31 mouse cellular contexts compared by ENCODE assay signal in genomic region chr15:85156198-85156597, GRCm38 (mm10). TPM values are rescaled to one million over a fixed set of nuclear protein-coding genes. Genes with fewer than 3 reads are reported as not detected.
DNase-seq lines count a peak whose midpoint lies in the region; ATAC-seq and TF ChIP-seq lines count a peak whose summit lies in the region.
"Had no signal": no experiment of that assay in that cellular context is flagged by ENCODE, and none has a peak within 500 bp of the region (broad histone marks: within the 10 kb centered on the region; RNA-seq: fewer than 3 reads in every experiment).

No protein-coding gene starts in this region.

- no peaks in the 10 kb centered on the region for H3K79me2 ChIP-seq in heart, adult 2 months (replicated peaks; ENCODE audit: control insufficient read depth, insufficient read depth, low read length)

- H3K4me2 ChIP-seq in neural tube, embryonic 15.5 days, result no peak overlapping the region
- 0 out of 2 replicates have a peak overlapping the region, but pooled peaks have one; percentile 14 for H3K4me2 ChIP-seq in heart, embryonic 14.5 days (ENCODE audit: low read length)
- H3K4me2 ChIP-seq in heart, postnatal 0 days (ENCODE audit: low read depth, low read length), result peak overlapping the region; percentile 16
- H3K4me2 ChIP-seq in liver, embryonic 11.5 days, result no peak overlapping the region
- H3K4me2 ChIP-seq: embryonic facial prominence, embryonic 12.5 days; embryonic facial prominence, embryonic 15.5 days; forebrain, embryonic 15.5 days; hindbrain, embryonic 14.5 days had no signal

- intact Hi-C loops in heart, adult 2 months (cut with DNase I), result no loop called here
- intact Hi-C loops in heart, postnatal 14 days (cut with DNase I), result no loop called here

- H3K4me1 ChIP-seq in heart, adult 2 months (ENCODE audit: control insufficient read depth, insufficient read depth, low read length), result peaks cover 11% of the 10 kb centered on the region
- H3K4me1 ChIP-seq in neural tube, embryonic 15.5 days, result peaks cover 3% of the 10 kb centered on the region; the same call in 1 of the 2 replicates
- peaks cover 20 to 22% of the 10 kb centered on the region in 2 experiments for H3K4me1 ChIP-seq in heart, embryonic 14.5 days (ENCODE audit: control insufficient read depth in 2 of 2, insufficient read depth in 2 of 2, low read length in 2 of 2)
- H3K4me1 ChIP-seq in heart, postnatal 0 days (ENCODE audit: control insufficient read depth, insufficient read depth), result peaks cover 26% of the 10 kb centered on the region
- H3K4me1 ChIP-seq in liver, embryonic 11.5 days (replicated peaks; ENCODE audit: control insufficient read depth, insufficient read depth, low read length), result no peaks in the 10 kb centered on the region
- H3K4me1 ChIP-seq: embryonic facial prominence, embryonic 12.5 days; forebrain, embryonic 15.5 days had no signal

- TF ChIP-seq CTCF in heart, adult 2 months (IDR thresholded peaks at IDR 0.05), result no peak
- TF ChIP-seq CTCF in heart, postnatal 0 days (IDR thresholded peaks at IDR 0.05; ENCODE audit: low read depth), result no peak

- peak in 1 of 2 experiments; percentile 27 for DNase-seq in heart, adult 2 months
- no peak for DNase-seq in heart, postnatal 14 days
- no peak for DNase-seq in neural tube, embryonic 10.5 days (ENCODE audit: extremely low spot score, low spot score)
- DNase-seq in heart, postnatal 0 days (ENCODE audit: low spot score), result peak; percentile 42
- DNase-seq in liver, embryonic 11.5 days (ENCODE audit: low spot score), result no peak
- no peak for DNase-seq in urinary bladder, adult 2 months (ENCODE audit: low spot score)
- DNase-seq: adrenal gland, adult 2 months; adrenal gland, postnatal 14 days; cerebellum, adult 11 months; cerebellum, adult 2 months; cerebellum, adult 9-11 months; cerebellum, postnatal 25 days; gastrocnemius, postnatal 25 days; kidney, adult 18-20 months had no signal

- no peaks in the 10 kb centered on the region for H3K36me3 ChIP-seq in heart, adult 2 months (ENCODE audit: control insufficient read depth, insufficient read depth, low read length)
- H3K36me3 ChIP-seq in neural tube, embryonic 15.5 days, result no peaks in the 10 kb centered on the region
- no peaks in the 10 kb centered on the region for H3K36me3 ChIP-seq in heart, embryonic 14.5 days (ENCODE audit: control insufficient read depth, insufficient read depth, low read length)
- H3K36me3 ChIP-seq in heart, postnatal 0 days (replicated peaks; ENCODE audit: control insufficient read depth, insufficient read depth, low read length), result no peaks in the 10 kb centered on the region
- no peaks in the 10 kb centered on the region for H3K36me3 ChIP-seq in liver, embryonic 11.5 days (ENCODE audit: control insufficient read depth, insufficient read depth, low read length)
- H3K36me3 ChIP-seq: embryonic facial prominence, embryonic 12.5 days; embryonic facial prominence, embryonic 15.5 days; forebrain, embryonic 15.5 days had no signal

- no peak overlapping the region for H3K4me3 ChIP-seq in heart, adult 2 months
- H3K4me3 ChIP-seq in neural tube, embryonic 15.5 days (replicated peaks), result no peak overlapping the region
- H3K4me3 ChIP-seq in heart, embryonic 14.5 days (ENCODE audit: control insufficient read depth in 1 of 2, insufficient read depth in 1 of 2, low read depth in 1 of 2, low read length in 2 of 2), result no peak overlapping the region
- H3K4me3 ChIP-seq in heart, postnatal 0 days (ENCODE audit: low read depth, low read length), result no peak overlapping the region
- no peak overlapping the region for H3K4me3 ChIP-seq in liver, embryonic 11.5 days (ENCODE audit: low read depth, low read length)
- H3K4me3 ChIP-seq: embryonic facial prominence, embryonic 12.5 days; embryonic facial prominence, embryonic 15.5 days; forebrain, embryonic 15.5 days had no signal

- TF ChIP-seq POLR2A in heart, adult 2 months (IDR thresholded peaks at IDR 0.05; ENCODE audit: insufficient read depth, low read depth, low read length), result no peak

- H3K27ac ChIP-seq in heart, adult 2 months, result peak overlapping the region; percentile 64
- 0 out of 2 replicates have a peak overlapping the region, but pooled peaks have one; percentile 9 for H3K27ac ChIP-seq in neural tube, embryonic 15.5 days (replicated peaks)
- H3K27ac ChIP-seq in heart, embryonic 14.5 days (replicated peaks in 1 of 2; ENCODE audit: control insufficient read depth in 1 of 2, insufficient read depth in 1 of 2, low read depth in 2 of 2, low read length in 2 of 2), result peak overlapping the region; percentile 42 to 74; a peak in 3 of 4 replicates
- H3K27ac ChIP-seq in heart, postnatal 0 days (ENCODE audit: low read depth), result peak overlapping the region; percentile 66; the same call in 1 of the 2 replicates
- H3K27ac ChIP-seq in liver, embryonic 11.5 days (ENCODE audit: low read depth, low read length), result no peak overlapping the region
- H3K27ac ChIP-seq: embryonic facial prominence, embryonic 12.5 days; embryonic facial prominence, embryonic 15.5 days; forebrain, embryonic 15.5 days; hindbrain, embryonic 14.5 days; hindbrain, postnatal 0 days had no signal

- H3K27me3 ChIP-seq in heart, adult 2 months (ENCODE audit: control insufficient read depth, insufficient read depth, low read length), result no peaks in the 10 kb centered on the region; the same call in 1 of the 2 replicates
- H3K27me3 ChIP-seq in neural tube, embryonic 15.5 days (replicated peaks), result no peaks in the 10 kb centered on the region
- peaks cover 45% of the 10 kb centered on the region for H3K27me3 ChIP-seq in heart, embryonic 14.5 days (ENCODE audit: control insufficient read depth, insufficient read depth, low read length)
- peaks cover 34% of the 10 kb centered on the region for H3K27me3 ChIP-seq in heart, postnatal 0 days (ENCODE audit: control insufficient read depth, insufficient read depth, low read length)
- no peaks in the 10 kb centered on the region for H3K27me3 ChIP-seq in liver, embryonic 11.5 days (replicated peaks; ENCODE audit: control insufficient read depth, insufficient read depth, low read length)
- H3K27me3 ChIP-seq: embryonic facial prominence, embryonic 12.5 days; embryonic facial prominence, embryonic 15.5 days; forebrain, embryonic 15.5 days had no signal

- WGBS in heart, adult 2 months, result 25% methylated on average over 4 of the region's 4 CpGs
- WGBS in neural tube, embryonic 15.5 days, result 63% methylated on average over 4 of the region's 4 CpGs
- 11% methylated on average over 4 of the region's 4 CpGs for WGBS in heart, embryonic 14.5 days
- WGBS in heart, postnatal 0 days, result 11% methylated on average over 4 of the region's 4 CpGs
- WGBS in liver, embryonic 11.5 days, result 51% methylated on average over 4 of the region's 4 CpGs

- TF ChIP-seq EP300 in heart, adult 2 months (IDR thresholded peaks at IDR 0.05; ENCODE audit: insufficient read depth, low read depth, low read length), result peak; percentile 61; the same call in 1 of the 2 replicates
- no peak for TF ChIP-seq EP300 in heart, postnatal 0 days (IDR thresholded peaks at IDR 0.05; ENCODE audit: low read depth)

- H3K9me3 ChIP-seq in neural tube, embryonic 15.5 days (replicated peaks), result no peaks in the 10 kb centered on the region
- 0 out of 2 replicates have a peak, but pooled peaks cover 3% of the 10 kb centered on the region for H3K9me3 ChIP-seq in heart, embryonic 14.5 days (ENCODE audit: control insufficient read depth, low read length)
- H3K9me3 ChIP-seq in heart, postnatal 0 days (replicated peaks; ENCODE audit: control insufficient read depth, low read length), result no peaks in the 10 kb centered on the region
- no peaks in the 10 kb centered on the region for H3K9me3 ChIP-seq in liver, embryonic 11.5 days (ENCODE audit: control insufficient read depth, low read length)
- H3K9me3 ChIP-seq: embryonic facial prominence, embryonic 12.5 days; embryonic facial prominence, embryonic 15.5 days; forebrain, embryonic 15.5 days had no signal

- no peak overlapping the region for H3K9ac ChIP-seq in heart, adult 2 months (ENCODE audit: low read depth, low read length)
- H3K9ac ChIP-seq in neural tube, embryonic 15.5 days (replicated peaks), result no peak overlapping the region
- H3K9ac ChIP-seq in heart, embryonic 14.5 days (ENCODE audit: low read length), result no peak overlapping the region
- H3K9ac ChIP-seq in heart, postnatal 0 days (replicated peaks; ENCODE audit: low read depth, low read length), result no peak overlapping the region
- H3K9ac ChIP-seq in liver, embryonic 11.5 days (ENCODE audit: low read depth, low read length), result no peak overlapping the region
- H3K9ac ChIP-seq: embryonic facial prominence, embryonic 12.5 days; embryonic facial prominence, embryonic 15.5 days; forebrain, embryonic 15.5 days; hindbrain, embryonic 14.5 days had no signal

- no peak for ATAC-seq in neural tube, embryonic 15.5 days (ENCODE audit: low FRiP score)
- ATAC-seq in heart, embryonic 14.5 days (ENCODE audit: insufficient number of reproducible peaks, insufficient read depth, low FRiP score, low read depth), result peak; percentile 46
- ATAC-seq in heart, postnatal 0 days (ENCODE audit: insufficient read depth, low read depth), result peak; percentile 70
- ATAC-seq in liver, embryonic 11.5 days (replicated peaks; ENCODE audit: low FRiP score), result no peak
- ATAC-seq: CD4-positive, CD25-positive, alpha-beta regulatory T cell, adult 4 months; forebrain, embryonic 15.5 days; hindbrain, postnatal 0 days; inflammation-experienced regulatory T-cells, adult 6 months; intestine, embryonic 16.5 days had no signal

RNA-seq across cellular contexts. Expression of gene Ribc2, which starts 24.3 kb away (rescaled TPM):
- not detected for total RNA-seq in heart, adult 2 months (2021)
- polyA plus RNA-seq in heart, adult 2 months (2012; rRNA removed), result 0.14 TPM in 1 of 2 replicates, not detected in the other
- not detected for total RNA-seq in heart, postnatal 14 days (2021)
- polyA plus RNA-seq in neural tube, embryonic 15.5 days (2015; fragmentation: Nextera tagmentation; extraction: Ambion mirVana), result 0.68 and 0.84 TPM in 2 replicates
- polyA plus RNA-seq in heart, embryonic 14.5 days (2014; fragmentation: Nextera tagmentation; extraction: Ambion mirVana), result not detected in 2 replicates
- not detected in 2 replicates for total RNA-seq in heart, postnatal 0 days (2014; rRNA removed; ENCODE audit: low replicate concordance)
- 0.11 and 0.14 TPM in 2 replicates for polyA plus RNA-seq in heart, postnatal 0 days (2015; fragmentation: Nextera tagmentation; extraction: Ambion mirVana)
- polyA plus RNA-seq in liver, embryonic 11.5 days (2014; fragmentation: Nextera tagmentation; extraction: Ambion mirVana), result 0.15 and 0.25 TPM in 2 replicates
- polyA plus RNA-seq in urinary bladder, adult 2 months (2012; rRNA removed), result 0.63 and 0.83 TPM in 2 replicates
- total RNA-seq: adrenal gland, adult 2 months; adrenal gland, postnatal 14 days; adrenal gland, postnatal 4 days; common myeloid progenitor, adult 5-6 weeks; gastrocnemius, adult 8-10 months; gastrocnemius, postnatal 25 days; heart, postnatal 36 days; MEL had no signal
- polyA plus RNA-seq: adrenal gland, adult 2 months; C2C12; CD4-positive, CD25-positive, alpha-beta regulatory T cell, adult 4 months; inflammation-experienced regulatory T-cells, adult 6 months had no signal

RNA-seq across cellular contexts. Expression of gene Smc1b, which starts 24.4 kb away (rescaled TPM):
- total RNA-seq in heart, adult 2 months (2021), result not detected
- not detected in 2 replicates for polyA plus RNA-seq in heart, adult 2 months (2012; rRNA removed)
- under 1 TPM in 1 of 2 experiments, not detected in 1; 0.05 TPM for total RNA-seq in heart, postnatal 14 days (2021)
- 0.19 and 0.23 TPM in 2 replicates for polyA plus RNA-seq in neural tube, embryonic 15.5 days (2015; fragmentation: Nextera tagmentation; extraction: Ambion mirVana)
- polyA plus RNA-seq in heart, embryonic 14.5 days (2014; fragmentation: Nextera tagmentation; extraction: Ambion mirVana), result 0.04 and 0.09 TPM in 2 replicates
- total RNA-seq in heart, postnatal 0 days (2014; rRNA removed; ENCODE audit: low replicate concordance), result not detected in 2 replicates
- polyA plus RNA-seq in heart, postnatal 0 days (2015; fragmentation: Nextera tagmentation; extraction: Ambion mirVana), result 0.04 and 0.15 TPM in 2 replicates
- 0.04 and 0.06 TPM in 2 replicates for polyA plus RNA-seq in liver, embryonic 11.5 days (2014; fragmentation: Nextera tagmentation; extraction: Ambion mirVana)
- 0.21 and 0.22 TPM in 2 replicates for polyA plus RNA-seq in urinary bladder, adult 2 months (2012; rRNA removed)
- total RNA-seq: adrenal gland, adult 2 months; gastrocnemius, adult 8-10 months; gastrocnemius, postnatal 25 days; heart, postnatal 36 days; MEL had no signal
- polyA plus RNA-seq: adrenal gland, adult 2 months; gonadal fat pad, adult 2 months had no signal

RNA-seq across cellular contexts. Expression of gene Fbln1, which starts 49.6 kb away (rescaled TPM):
- total RNA-seq in heart, adult 2 months (2021), result 10 to 100 TPM; 88.9 to 96.1 TPM
- polyA plus RNA-seq in heart, adult 2 months (2012; rRNA removed), result 174 and 240 TPM in 2 replicates
- 10 to 100 TPM; 60.9 to 78.2 TPM for total RNA-seq in heart, postnatal 14 days (2021)
- polyA plus RNA-seq in neural tube, embryonic 15.5 days (2015; fragmentation: Nextera tagmentation; extraction: Ambion mirVana), result 54.2 and 65.8 TPM in 2 replicates
- polyA plus RNA-seq in heart, embryonic 14.5 days (2014; fragmentation: Nextera tagmentation; extraction: Ambion mirVana), result 128 and 162 TPM in 2 replicates
- 81.1 and 85.9 TPM in 2 replicates for total RNA-seq in heart, postnatal 0 days (2014; rRNA removed; ENCODE audit: low replicate concordance)
- 52.9 and 62.6 TPM in 2 replicates for polyA plus RNA-seq in heart, postnatal 0 days (2015; fragmentation: Nextera tagmentation; extraction: Ambion mirVana)
- 57.6 and 60.2 TPM in 2 replicates for polyA plus RNA-seq in liver, embryonic 11.5 days (2014; fragmentation: Nextera tagmentation; extraction: Ambion mirVana)
- 489 and 829 TPM in 2 replicates for polyA plus RNA-seq in urinary bladder, adult 2 months (2012; rRNA removed)
- total RNA-seq: MEL had no signal
- polyA plus RNA-seq: CD4-positive, CD25-positive, alpha-beta regulatory T cell, adult 4 months; inflammation-experienced regulatory T-cells, adult 6 months had no signal

Comparison
In these comparisons a context has a peak if more than half of its experiments do, and no peak if none do; other contexts are left out.
1. ATAC-seq: peak in heart, embryonic 14.5 days (single experiment) and heart, postnatal 0 days (single experiment); none in neural tube, embryonic 15.5 days (single experiment) and liver, embryonic 11.5 days (single experiment).
2. H3K4me2 ChIP-seq: peak in heart, embryonic 14.5 days (single experiment) and heart, postnatal 0 days (single experiment); none in neural tube, embryonic 15.5 days (single experiment) and liver, embryonic 11.5 days (single experiment).